Mouse (Mus musculus) embryo, embryonic 11 days (tissue): ENCODE measurements around the gene Gm4791.

ENCODE experiments used
- DNase-seq: peaks from one replicate; pipeline ENCODE4 v3.0.0-alpha.2; 2015

Gene Gm4791

DNA sequence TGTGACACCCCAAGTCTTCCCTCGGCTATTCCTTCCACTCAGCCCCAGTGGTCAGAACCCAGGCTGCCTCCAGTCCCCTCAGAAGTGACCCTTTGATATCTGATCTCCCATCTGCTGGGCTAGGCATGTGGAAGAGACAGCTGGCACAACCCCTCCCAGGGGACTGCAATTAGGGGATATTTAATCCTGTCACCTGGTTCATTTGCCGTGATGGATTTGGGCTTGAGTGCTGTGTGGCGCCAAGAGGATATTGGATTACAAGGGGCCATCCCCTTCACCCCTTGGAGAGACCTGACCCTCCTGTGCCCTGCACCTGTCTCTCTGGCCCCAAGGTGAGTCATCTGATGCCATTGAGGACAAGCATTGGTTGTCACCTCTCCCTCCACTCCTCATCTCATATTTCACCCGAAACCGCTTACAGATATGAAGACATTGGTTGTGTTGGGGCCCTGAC, at the start of gene Gm4791:
TSS of gene Gm4791 (plus strand) at position 404 of the 454 bp plus-strand sequence.
- peak; percentile 76 for DNase-seq

DNA sequence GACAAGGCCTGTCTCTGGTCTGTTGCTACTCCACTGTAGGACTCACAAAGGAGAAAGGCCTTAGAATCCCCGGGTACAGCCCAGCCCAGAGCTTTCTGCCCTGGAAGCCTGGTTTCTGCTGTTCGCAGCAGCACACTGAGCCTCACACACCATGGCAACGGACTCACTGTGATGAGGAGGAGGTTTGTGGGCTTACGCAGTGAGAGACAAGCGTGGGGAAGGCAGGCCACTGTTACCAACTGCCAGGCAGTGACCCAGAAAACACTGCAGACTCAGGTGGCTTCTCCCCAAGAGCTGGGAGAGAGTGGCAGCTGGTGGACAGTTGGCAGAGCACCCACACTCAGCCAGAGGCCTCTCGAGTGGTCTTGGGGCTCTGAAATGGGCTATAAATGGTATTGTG, 42.3 kb upstream of the Gm4791 start:
- no peak for DNase-seq

- no peak for DNase-seq
Observed at GRCm38 (mm10) chr9:46957420-46957950, 41.1 kb upstream of the Gm4791 start.

DNA sequence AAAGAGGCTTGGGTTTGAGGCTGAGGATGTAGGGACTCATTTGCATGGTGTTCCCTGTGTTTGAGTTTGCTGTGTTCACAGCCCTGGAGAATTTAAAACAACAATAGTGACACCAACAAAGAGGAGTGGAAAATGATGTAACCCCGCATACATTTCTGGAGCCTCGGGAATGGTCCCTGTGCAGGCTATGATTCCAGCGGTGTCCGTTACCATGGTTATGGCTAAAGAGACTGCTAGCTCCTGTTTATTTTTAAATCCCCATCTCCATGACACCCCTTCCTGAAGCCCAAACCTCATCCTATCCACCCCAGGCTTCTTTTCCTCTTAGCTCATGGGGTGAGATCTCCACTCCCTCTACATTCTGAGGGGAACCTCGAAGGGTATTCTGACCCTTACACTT, 32.5 kb upstream of the Gm4791 start:
- DNase-seq, result no peak

DNA sequence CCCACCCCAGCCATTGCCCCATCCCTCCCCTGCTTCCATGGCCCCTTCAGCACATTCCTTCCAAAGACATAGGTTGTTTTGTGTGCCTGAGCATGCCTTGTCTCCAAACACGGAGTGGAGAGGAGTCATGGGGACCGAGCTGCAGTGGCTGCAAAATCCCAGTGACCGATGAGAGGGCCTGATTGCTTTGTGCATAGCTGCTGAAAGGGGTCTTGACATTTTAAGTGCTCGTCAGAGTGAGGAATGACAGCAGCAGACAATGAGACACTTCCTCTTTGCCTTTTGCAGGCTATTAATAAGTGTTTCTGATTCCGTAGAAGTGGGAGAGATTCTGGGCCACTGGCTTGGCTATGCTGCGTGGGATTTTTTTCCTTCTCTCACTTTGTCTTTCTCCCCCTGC, 29.6 kb upstream of the Gm4791 start:
- DNase-seq, result peak; percentile 37

- DNase-seq, result no peak
Observed at GRCm38 (mm10) chr9:46969406-46969805, 29.1 kb upstream of the Gm4791 start.

DNA sequence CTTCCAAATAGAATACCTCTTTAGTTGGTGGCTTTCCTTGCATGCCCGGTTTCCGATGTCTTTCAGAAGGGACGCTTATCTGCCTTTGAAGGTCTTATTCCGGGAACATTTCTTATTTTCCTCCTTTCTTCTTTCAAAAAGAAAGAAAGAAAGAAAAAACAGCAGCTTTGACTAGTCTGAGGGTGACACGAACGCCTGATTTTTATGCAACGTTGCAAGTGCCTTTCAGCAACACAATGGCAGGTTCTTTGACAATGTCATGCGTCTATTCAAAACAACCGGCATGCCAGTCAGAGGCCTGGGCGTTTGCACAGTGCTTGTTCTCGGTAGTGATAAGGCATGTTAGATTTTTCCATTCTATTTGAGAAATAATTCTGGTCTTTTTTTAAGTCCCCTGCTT, 19.7 kb upstream of the Gm4791 start:
- no peak for DNase-seq

DNA sequence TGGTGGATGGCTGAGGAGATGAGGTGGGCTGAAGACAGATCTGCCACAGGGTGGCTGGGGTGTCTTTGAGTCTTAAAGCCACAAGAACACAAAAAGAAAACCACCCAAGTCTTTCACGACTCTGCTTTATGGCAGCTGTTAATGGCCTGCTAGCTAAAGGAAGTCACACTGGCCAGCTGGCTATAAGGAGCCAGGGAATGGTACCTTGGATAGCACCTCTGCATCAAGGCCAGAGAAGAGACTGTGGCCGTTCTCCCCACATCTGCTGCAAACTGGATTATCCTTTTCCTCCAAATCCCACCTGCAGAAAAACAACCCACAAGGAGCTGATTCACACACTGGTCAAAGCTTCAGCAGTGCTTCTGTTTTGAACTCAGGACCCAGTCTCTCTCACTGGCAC, 18.4 kb upstream of the Gm4791 start:
- DNase-seq, result peak; percentile 52

GRCm38 (mm10) chr9:46983471-46983870, 15.1 kb upstream of the Gm4791 start:
- no peak for DNase-seq

DNA sequence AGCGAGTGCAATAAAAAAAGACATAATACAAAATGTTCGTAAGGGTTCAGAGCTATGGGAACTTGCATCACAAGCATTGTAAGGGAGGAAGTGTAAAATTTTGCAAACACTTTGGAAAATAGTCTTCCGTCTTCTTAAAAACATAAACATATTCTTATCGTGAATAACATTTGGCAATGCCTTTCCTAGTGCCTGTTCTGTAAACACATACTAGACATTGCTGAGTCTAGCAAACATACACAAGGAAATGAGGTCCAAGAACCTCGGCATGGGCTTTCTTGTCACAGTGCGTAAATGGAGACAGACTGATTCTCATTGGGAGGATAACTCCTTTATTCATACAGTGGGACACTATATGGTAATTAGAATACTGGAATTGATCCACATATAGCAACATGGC, 43.0 kb downstream of the Gm4791 start:
- no peak for DNase-seq
